Mouse (Mus musculus): ENCODE results near the gene Plppr1.
A peak's percentile ranks its signal among the peaks of the same experiment; 100 is the strongest.
"Not testable (repeated sequence)": the region's sequence is repeated elsewhere in the genome, so short reads cannot be mapped to it uniquely, and the experiment has no call there.

Gene Plppr1

DNA sequence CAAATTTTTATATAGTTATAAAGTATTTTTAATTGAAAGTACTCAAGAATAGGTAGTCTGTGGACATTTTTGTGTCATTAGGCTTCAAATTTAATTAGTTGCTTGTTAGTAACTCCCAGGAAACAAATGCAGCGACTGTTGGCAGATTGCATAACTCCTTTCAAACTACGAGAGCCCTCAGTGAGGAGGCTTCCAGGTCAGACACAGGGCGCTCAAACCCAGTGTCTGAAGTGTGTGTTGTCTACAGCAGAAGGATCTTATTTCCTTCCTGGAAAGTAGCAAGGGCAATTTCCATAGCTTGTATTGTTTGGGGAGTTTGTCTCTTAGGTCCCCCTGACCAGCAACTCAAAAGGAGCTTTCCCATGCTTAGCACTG, 173.9 kb downstream of the Plppr1 start:
- DNase-seq (ENCODE audit: low read depth), result no peak

DNA sequence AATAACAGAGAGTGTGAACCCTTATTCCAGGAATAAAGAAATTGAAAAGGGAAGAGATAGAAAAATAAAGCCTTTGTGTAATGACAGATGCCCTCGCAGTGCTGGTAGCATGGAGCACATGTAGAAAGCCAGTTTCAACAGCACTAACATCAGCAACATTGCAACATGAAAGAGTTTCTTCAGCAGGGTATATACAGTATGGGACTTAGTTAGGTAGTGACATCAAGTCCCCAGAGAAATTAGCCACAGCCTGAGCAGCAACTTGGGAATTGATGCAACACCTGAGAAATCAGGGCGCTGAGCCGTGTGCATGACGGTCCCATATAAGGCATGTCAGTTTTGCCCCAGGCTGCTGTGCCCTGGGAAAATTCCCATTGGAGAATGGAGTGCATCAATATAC, 179.0 kb downstream of the Plppr1 start:
- DNase-seq (ENCODE audit: low read depth), result no peak

- no peak for DNase-seq (ENCODE audit: low read depth)
Observed at GRCm38 (mm10) chr4:49239451-49239850, 180.4 kb downstream of the Plppr1 start.

GRCm38 (mm10) chr4:49244791-49245190, 185.7 kb downstream of the Plppr1 start:
- DNase-seq (ENCODE audit: low read depth), result no peak

- DNase-seq (ENCODE audit: low read depth), result no peak
Observed at GRCm38 (mm10) chr4:49245274-49245673, 186.2 kb downstream of the Plppr1 start.

DNA sequence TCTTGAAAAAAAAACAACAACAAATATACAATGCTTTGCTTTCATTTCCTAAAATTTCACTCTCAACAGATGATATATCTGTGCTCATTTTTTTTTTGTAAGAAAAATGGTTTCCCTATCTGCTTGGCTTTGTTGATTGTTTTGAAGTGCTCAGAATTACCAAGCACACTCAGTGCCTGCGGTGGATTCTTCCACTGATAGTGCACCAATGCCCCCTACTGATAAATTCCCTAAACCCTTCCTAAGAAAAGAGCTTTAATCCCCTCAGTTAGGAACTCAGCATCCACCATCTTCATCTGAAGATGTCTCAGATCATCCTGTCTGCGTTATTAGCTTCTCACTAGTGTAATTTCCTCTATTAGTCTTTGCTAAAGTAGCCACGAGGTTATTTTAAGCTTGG, 192.2 kb downstream of the Plppr1 start:
- no peak for DNase-seq (ENCODE audit: low read depth)

DNA sequence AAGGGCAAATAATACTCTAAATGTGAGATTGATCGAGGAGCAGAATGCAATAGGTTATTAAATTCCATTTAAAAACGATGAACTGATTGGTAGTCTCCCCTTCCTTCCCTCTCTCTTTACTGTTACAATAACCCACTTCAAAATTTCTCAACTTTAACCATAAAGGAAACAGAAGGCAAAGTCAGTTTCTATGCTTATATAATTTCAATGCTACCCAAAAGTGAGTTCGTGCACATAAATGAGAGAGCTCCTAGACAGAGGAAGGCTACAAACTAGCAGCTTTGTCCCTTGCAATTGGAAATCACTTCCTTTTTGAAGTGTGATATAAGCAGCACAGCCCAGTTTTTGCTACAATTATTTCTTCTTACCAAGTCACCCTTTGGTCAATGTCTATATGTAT, 193.1 kb downstream of the Plppr1 start:
- DNase-seq (ENCODE audit: low read depth), result no peak

GRCm38 (mm10) chr4:49278515-49278914, 219.4 kb downstream of the Plppr1 start:
- DNase-seq (ENCODE audit: low read depth), result no peak

DNA sequence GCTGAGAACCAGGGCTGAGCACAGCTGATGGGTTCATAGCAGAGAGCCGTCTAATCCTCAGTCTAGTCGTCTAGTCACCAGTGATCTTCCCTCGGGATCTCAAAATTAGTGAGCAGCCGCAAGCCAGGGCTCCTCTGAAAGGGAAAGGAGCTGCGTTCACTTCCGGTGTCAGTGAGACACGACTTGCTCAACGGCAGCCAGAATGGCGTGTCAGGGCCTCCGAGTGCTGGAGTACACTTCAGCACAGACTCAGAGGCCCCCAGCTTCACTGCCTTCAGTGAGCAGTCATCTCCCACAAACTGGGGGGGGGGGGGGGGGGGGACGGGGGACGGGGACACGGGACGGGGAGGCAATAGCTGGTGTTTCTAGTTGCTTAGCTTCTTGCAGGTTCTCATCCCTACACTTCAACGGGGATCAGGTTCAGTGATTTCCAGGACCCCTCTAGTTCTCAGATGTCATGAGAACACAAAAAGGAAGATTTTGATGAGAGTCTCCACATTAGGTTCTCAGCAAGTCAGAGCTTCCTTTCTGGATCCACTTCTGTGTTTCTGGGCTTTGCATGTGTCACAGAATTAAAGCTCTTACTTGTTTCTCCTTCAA, 225.7 kb downstream of the Plppr1 start:
- no peak for DNase-seq (ENCODE audit: low read depth)

- DNase-seq (ENCODE audit: low read depth), result no peak
Observed at GRCm38 (mm10) chr4:49285340-49286196, 226.5 kb downstream of the Plppr1 start.

GRCm38 (mm10) chr4:49286197-49286492, 227.1 kb downstream of the Plppr1 start:
- DNase-seq (ENCODE audit: low read depth), result no peak

DNA sequence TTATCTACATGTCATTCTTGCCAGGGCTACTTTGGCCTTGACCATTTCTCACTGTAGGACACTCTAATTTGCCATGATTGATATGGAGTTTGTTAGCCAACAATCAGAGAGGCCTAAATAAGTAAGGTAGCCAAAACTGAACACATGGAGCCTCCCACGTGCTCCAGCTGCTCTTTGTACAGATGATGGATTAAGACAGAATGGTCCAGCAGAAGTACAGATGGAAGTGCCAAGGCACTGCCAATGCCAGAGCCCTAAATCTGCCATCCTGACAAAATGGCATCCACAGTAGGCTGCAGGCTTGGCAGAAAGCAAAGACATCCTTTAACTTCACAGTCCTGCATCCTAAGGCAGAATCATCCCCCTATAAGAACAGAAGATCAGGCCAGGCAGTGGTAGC, 237.4 kb downstream of the Plppr1 start:
- DNase-seq (ENCODE audit: low read depth), result no peak

DNA sequence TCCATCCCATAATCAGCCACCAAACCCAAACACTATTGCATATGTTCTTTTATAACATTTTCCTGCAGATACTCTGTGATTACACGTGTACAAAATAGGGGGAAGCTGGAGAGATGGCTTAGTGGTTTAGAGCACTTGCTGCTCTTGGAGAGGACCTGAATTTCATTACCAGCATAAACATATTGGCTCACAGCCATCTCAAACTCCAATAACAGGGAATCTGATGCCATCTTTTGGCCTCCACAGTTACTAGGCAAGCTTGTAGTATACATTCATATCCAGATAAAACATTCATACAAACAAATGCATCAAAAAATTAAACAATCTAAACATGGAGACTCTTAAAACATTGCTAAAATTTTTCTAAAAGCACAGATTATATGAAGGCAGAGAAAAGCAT, 240.5 kb downstream of the Plppr1 start:
- no peak for DNase-seq (ENCODE audit: low read depth)

DNA sequence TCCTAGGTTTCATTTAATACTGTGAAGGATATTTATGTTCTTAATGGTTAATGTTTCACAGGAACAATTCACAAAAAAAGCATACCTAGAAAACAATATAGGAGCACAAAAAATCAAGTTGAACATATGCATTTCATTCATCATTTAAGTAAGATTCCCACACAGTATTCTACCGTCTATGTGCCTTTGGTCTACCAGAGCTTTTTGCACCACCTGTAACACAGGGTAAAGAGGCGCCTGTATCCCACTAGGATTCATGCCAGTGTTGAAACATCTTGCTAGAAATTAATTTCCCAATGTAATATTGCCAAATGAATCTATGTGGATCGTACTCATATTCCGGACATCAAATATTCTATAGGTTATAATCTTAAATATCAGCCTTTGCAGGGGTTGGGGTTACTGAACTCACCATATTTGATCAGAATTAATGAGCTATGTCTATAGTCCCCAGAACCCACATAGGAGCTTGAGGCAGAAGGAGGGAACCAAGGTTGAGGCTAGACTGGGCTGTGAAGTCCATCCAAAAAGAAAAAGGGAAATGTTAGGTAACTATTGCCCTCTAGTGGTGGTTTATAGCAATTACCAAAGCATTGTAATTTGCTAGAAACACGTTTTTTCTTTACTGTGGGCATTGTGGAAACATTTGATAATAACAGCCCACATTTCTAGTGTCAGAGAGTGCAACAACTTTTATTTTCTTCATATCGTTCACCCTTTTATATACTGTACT, 263.0 kb downstream of the Plppr1 start:
- peak; percentile 14 for DNase-seq (ENCODE audit: low read depth)

GRCm38 (mm10) chr4:49337949-49338348, 278.9 kb downstream of the Plppr1 start:
- not testable (repeated sequence) for DNase-seq (ENCODE audit: low read depth)

- DNase-seq (ENCODE audit: low read depth), result not testable (repeated sequence)
Observed at GRCm38 (mm10) chr4:49340091-49340490, 281.0 kb downstream of the Plppr1 start.

DNA sequence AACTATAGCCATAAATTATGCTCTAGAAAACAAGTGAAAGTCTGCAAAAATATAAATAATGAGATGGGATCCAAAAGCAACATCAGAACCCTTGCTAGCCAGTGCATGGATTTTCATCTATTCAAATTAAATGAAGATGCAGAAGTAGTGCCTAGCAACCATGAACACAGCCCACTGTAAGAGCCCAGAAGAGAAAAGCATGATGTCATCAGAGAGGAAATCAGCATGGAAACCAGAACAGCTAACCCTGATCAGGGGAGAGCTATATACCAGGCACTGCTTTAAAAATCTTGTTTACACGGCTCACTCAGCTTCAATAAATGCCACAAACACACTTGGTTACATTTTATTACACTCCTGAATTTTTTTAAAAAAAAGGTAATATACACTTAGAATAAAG, 288.9 kb downstream of the Plppr1 start:
- DNase-seq (ENCODE audit: low read depth), result not testable (repeated sequence)

DNA sequence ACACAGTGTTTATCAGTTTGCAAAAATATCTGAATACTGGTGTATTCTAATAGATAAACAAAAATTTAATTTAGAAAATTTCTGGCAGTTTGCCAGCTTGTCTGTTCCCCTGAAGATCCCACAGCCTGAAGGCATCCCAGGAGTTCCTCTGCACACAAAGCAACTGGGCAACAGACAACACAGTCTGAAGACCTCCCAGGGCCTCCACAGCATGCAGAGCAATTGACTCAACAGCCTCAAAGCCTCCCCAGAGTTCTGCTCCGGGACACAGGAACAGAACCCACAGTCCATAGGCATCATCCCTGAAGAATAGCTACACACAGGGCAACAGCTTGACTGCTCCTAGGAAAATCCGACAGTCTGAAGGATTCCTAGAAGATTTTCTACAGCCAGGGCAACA, 289.6 kb downstream of the Plppr1 start:
- no peak for DNase-seq (ENCODE audit: low read depth)

GRCm38 (mm10) chr4:49350470-49350869, 291.4 kb downstream of the Plppr1 start:
- DNase-seq (ENCODE audit: low read depth), result no peak

DNA sequence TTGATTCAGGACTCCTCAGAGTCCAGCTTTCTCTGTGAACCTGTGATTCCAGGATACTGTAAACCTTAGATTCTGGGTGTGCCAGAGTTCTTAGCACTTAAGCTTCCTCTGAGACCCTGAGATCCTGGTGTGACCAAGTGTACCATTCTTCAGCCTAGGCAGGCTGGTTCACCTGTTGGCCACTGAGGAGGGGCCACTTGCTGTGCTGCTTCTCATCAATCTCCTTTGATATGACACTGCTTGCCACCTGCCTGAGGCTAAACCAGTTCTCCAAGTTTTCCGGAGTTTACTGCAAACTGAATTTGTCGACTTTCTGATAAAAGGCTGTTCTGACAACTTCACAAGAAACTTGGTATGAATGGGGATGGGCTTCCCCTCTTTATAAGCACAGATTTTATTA, 298.0 kb downstream of the Plppr1 start:
- no peak for DNase-seq (ENCODE audit: low read depth)

GRCm38 (mm10) chr4:49368046-49368445, 309.0 kb downstream of the Plppr1 start:
- not testable (repeated sequence) for DNase-seq (ENCODE audit: low read depth)

DNA sequence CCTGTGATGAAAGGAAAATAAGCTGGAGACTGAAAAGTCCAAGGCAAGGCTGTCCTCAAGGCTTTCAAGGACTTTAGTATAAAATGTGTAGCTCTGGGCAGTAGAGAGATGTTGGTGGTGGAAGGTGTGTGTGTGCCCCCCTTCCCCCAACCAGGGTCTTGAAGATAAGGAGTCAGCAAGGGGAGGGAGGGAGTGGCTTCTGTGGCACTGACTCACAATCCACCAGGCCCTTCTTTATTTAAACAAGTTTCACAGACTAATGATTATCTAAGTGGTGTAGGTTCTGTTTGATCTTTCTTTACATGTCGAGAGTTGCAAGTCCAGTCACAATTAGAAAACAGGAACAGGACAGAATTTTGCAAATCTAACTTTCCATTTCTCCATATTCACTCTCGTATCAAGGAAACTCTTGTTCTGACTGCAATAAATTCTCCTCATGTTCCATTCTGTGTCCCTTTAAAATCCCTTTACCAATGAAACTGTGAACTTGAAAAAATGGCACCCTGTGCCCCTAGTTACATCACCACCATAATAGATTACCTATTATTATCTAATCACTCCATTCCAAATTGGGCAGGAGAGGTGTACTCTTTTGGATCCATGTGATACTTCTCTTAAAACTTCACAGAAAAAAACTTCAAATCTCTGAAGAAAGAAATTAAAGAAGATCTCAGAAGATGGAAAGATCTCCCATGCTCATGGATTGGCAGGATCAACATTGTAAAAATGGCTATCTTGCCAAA, 324.7 kb downstream of the Plppr1 start:
- DNase-seq (ENCODE audit: low read depth), result not testable (repeated sequence)

Measured in c-Kit-positive CD71-negative TER-119-negative erythroid progenitor cells, embryonic 14.5 days (primary cell).